Mouse (Mus musculus) sigmoid colon, adult 10 weeks (tissue): ENCODE data around the gene Gpcpd1. TPM values are rescaled to one million over a fixed set of nuclear protein-coding genes. Genes with fewer than 3 reads are reported as not detected.

Experiments used
- polyA plus RNA-seq: library from polyadenylated mRNA; stranded (reverse); fragments of 350-450 nt; fragmentation: Illumina TruSeq; extraction: RNeasy Lipid Tissue Mini Kit (QIAGEN cat#74804); gene quantifications from one replicate; pipeline ENCODE4 v1.2.3, GENCODE M21; 2014; ENCODE audit warnings: low read depth, low replicate concordance

The Gpcpd1 gene
- 131 TPM for polyA plus RNA-seq

DNA sequence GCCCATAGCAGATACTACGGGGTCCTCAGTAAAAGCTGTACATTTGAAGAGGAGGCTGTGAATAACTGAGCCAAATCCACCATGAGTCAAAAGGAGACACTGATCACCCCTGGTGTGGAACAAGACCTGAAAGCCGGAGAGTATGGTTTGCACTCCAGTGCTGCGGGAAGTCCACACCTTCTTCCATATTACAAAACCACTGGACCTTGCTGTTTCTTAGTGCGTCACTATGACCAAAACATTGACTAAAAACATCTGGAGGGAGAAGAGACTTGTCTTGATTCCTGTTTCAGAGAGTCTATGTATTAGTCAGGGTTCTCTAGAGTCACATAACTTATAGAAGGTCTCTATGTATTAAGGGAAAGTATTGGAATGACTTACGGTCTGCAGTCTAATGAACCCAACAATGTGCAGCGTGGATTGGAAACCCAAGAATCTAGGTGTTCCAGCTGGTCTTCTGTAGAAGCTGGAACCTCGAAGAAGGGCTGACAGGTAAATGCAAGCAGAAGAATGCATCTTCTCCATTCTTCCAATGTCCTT is at the start of gene Gpcpd1:
TSS of gene Gpcpd1 (minus strand) at position 490 of the 540 bp plus-strand sequence.

Other genes with a start within 250 kb of the Gpcpd1 start
- not detected for gene Prokr2, start 202.3 kb downstream of the Gpcpd1 start, polyA plus RNA-seq
- 3.0 TPM for gene Shld1, start 99.2 kb upstream of the Gpcpd1 start, polyA plus RNA-seq
- 48.4 TPM for gene Chgb, start 193.5 kb upstream of the Gpcpd1 start, polyA plus RNA-seq
- 35.7 TPM for gene Trmt6, start 228.3 kb upstream of the Gpcpd1 start, polyA plus RNA-seq
- 5.5 TPM for gene Mcm8, start 228.4 kb upstream of the Gpcpd1 start, polyA plus RNA-seq